Mouse (Mus musculus): Measurements from ENCODE around the gene Faap100. TPM values are rescaled to one million over a fixed set of nuclear protein-coding genes. Genes with fewer than 3 reads are reported as not detected.

Faap100 gene
- polyA plus RNA-seq, 1 experiment, result 1.2 TPM

- H3K4me3 ChIP-seq (replicated peaks), result no peak overlapping the region
Measured at GRCm38 (mm10) chr11:120319310-120319709, 59.3 kb downstream of the Faap100 start.

More at GRCm38 (mm10) chr11:120319310-120319709, 59.3 kb downstream of the Faap100 start:
- H3K9me3 ChIP-seq (ENCODE audit: control insufficient read depth, low read length), result peaks cover 6% of the 10 kb centered on the region
- H3K36me3 ChIP-seq (ENCODE audit: control insufficient read depth), result no peaks in the 10 kb centered on the region
- TF ChIP-seq GATA1 (IDR thresholded peaks at IDR 0.05; ENCODE audit: low read length), result no peak
- TF ChIP-seq TAL1 (IDR thresholded peaks at IDR 0.05; ENCODE audit: low read length), result no peak
- H3K27me3 ChIP-seq (ENCODE audit: control insufficient read depth), result no peaks in the 10 kb centered on the region
- H3K4me1 ChIP-seq (ENCODE audit: control insufficient read depth), result peaks cover 30% of the 10 kb centered on the region

Other genes starting within 250 kb of the Faap100 start
- gene Slc38a10, start 227.4 kb downstream of the Faap100 start, polyA plus RNA-seq (2012), result 6.1 and 6.2 TPM in 2 replicates
- gene Bahcc1, start 145.8 kb downstream of the Faap100 start, polyA plus RNA-seq (2012), result 0.17 and 0.21 TPM in 2 replicates
- 9.0 TPM in 2 replicates for gene Actg1, start 30.2 kb downstream of the Faap100 start, polyA plus RNA-seq (2012)
- not detected in 2 replicates for gene Fscn2, start 17.2 kb downstream of the Faap100 start, polyA plus RNA-seq (2012)
- 8.8 and 9.3 TPM in 2 replicates for gene Nploc4, start 58.9 kb upstream of the Faap100 start, polyA plus RNA-seq (2012)
- not detected in 2 replicates for gene Tspan10, start 63.9 kb upstream of the Faap100 start, polyA plus RNA-seq (2012)
- gene Pde6g, start 74.7 kb upstream of the Faap100 start, polyA plus RNA-seq (2012), result not detected in 2 replicates
- 0.41 and 0.65 TPM in 2 replicates for gene Oxld1, start 79.3 kb upstream of the Faap100 start, polyA plus RNA-seq (2012)
- gene Ccdc137, start 79.4 kb upstream of the Faap100 start, polyA plus RNA-seq (2012), result 0.75 and 1.4 TPM in 2 replicates
- gene Arl16, start 88.8 kb upstream of the Faap100 start, polyA plus RNA-seq (2012), result 2.6 and 4.9 TPM in 2 replicates
- 14.6 and 16.8 TPM in 2 replicates for gene Mrpl12, start 105.8 kb upstream of the Faap100 start, polyA plus RNA-seq (2012)
- 5.5 and 6.6 TPM in 2 replicates for gene Slc25a10, start 113.1 kb upstream of the Faap100 start, polyA plus RNA-seq (2012)
- 0.03 TPM in 1 of 2 replicates, not detected in the other for gene Gcgr, start 151.9 kb upstream of the Faap100 start, polyA plus RNA-seq (2012)
- 4.1 and 5.7 TPM in 2 replicates for gene Mcrip1, start 171.0 kb upstream of the Faap100 start, polyA plus RNA-seq (2012)
- gene Ppp1r27, start 172.4 kb upstream of the Faap100 start, polyA plus RNA-seq (2012), result 0.05 TPM in 1 of 2 replicates, not detected in the other
- gene P4hb, start 194.5 kb upstream of the Faap100 start, polyA plus RNA-seq (2012), result 23.2 and 24.6 TPM in 2 replicates
- gene Arhgdia, start 202.9 kb upstream of the Faap100 start, polyA plus RNA-seq (2012), result 52.3 and 59.5 TPM in 2 replicates
- gene Alyref, start 219.6 kb upstream of the Faap100 start, polyA plus RNA-seq (2012), result 56.7 and 59.1 TPM in 2 replicates
- gene Anapc11, start 219.7 kb upstream of the Faap100 start, polyA plus RNA-seq (2012), result 12.9 and 19.1 TPM in 2 replicates
- 0.46 TPM in 1 of 2 replicates, not detected in the other for gene Npb, start 229.7 kb upstream of the Faap100 start, polyA plus RNA-seq (2012)
- 9.6 and 12.2 TPM in 2 replicates for gene Pcyt2, start 239.2 kb upstream of the Faap100 start, polyA plus RNA-seq (2012)
- 19.3 and 22.9 TPM in 2 replicates for gene Sirt7, start 246.5 kb upstream of the Faap100 start, polyA plus RNA-seq (2012)

Measured in erythroblast, embryonic 14.5 days (primary cell).